Mouse (Mus musculus) liver, embryonic 16.5 days (tissue): Measurements from ENCODE around the gene Fuca1. TPM values are rescaled to one million over a fixed set of nuclear protein-coding genes. Genes with fewer than 3 reads are reported as not detected.
"Not testable (repeated sequence)": the region's sequence is repeated elsewhere in the genome, so short reads cannot be mapped to it uniquely, and the experiment has no call there.

ENCODE experiments used
- ATAC-seq: fragments of 200-750 bp; cut with Nextera tagmentation; 2 replicates; pipeline ENCODE4 v1.8.0; 2017; ENCODE audit warnings: low read depth, mild to moderate bottlenecking, moderate number of reproducible peaks, moderate library complexity
- H3K27ac ChIP-seq: fragments of 300-500 bp; sonication (generic); 2 replicates; pipeline ENCODE4 v1.5.1; 2014; ENCODE audit warnings: mild to moderate bottlenecking, low read length
- H3K27me3 ChIP-seq: fragments of 300-500 bp; sonication (generic); 2 replicates; pipeline ENCODE4 v1.6.1; 2014; ENCODE audit warnings: low read depth, low read length, mixed read lengths; ENCODE audit not compliant: control insufficient read depth, insufficient read depth
- H3K36me3 ChIP-seq: fragments of 300-500 bp; sonication (generic); 2 replicates; pipeline ENCODE4 v1.6.1; 2014; ENCODE audit warnings: mild to moderate bottlenecking; ENCODE audit not compliant: control insufficient read depth, insufficient read depth
- H3K4me1 ChIP-seq: fragments of 300-500 bp; sonication (generic); 2 replicates; pipeline ENCODE4 v1.6.1; 2014; ENCODE audit warnings: low read depth, low read length, mixed read lengths; ENCODE audit not compliant: control insufficient read depth
- H3K4me2 ChIP-seq: fragments of 300-500 bp; sonication (generic); 2 replicates; pipeline ENCODE4 v1.6.1; 2014; ENCODE audit warnings: low read depth, low read length, mixed read lengths
- H3K4me3 ChIP-seq: fragments of 300-500 bp; sonication (generic); 2 replicates; pipeline ENCODE4 v1.5.1; 2014; ENCODE audit warnings: low read depth, mild to moderate bottlenecking, low read length
- H3K9ac ChIP-seq: fragments of 300-500 bp; sonication (generic); 2 replicates; pipeline ENCODE4 v1.6.1; 2014; ENCODE audit warnings: low read depth, low read length
- H3K9me3 ChIP-seq: fragments of 300-500 bp; sonication (generic); replicated peaks from 2 replicates; pipeline ENCODE4 v1.6.1; 2016; ENCODE audit warnings: low read length; ENCODE audit not compliant: control insufficient read depth
- WGBS: fragments of 180-500 bp; shearing (Covaris S2); extraction: QIAGEN DNeasy Blood & Tissue Kit; methylation state at CpG from one replicate; pipeline ENCODE4 v1.1.7; 2014; ENCODE audit not compliant: insufficient replicate concordance; 5-methylcytosine and 5-hydroxymethylcytosine counted together
- polyA plus RNA-seq: library from polyadenylated mRNA; unstranded; fragments of >200 nt; fragmentation: Nextera tagmentation; extraction: Ambion mirVana; gene quantifications from 2 replicates; pipeline ENCODE4 v1.2.1, GENCODE M21; 2015

Gene Fuca1
- polyA plus RNA-seq, 1 experiment from 2014 or later: 28.0 TPM

DNA sequence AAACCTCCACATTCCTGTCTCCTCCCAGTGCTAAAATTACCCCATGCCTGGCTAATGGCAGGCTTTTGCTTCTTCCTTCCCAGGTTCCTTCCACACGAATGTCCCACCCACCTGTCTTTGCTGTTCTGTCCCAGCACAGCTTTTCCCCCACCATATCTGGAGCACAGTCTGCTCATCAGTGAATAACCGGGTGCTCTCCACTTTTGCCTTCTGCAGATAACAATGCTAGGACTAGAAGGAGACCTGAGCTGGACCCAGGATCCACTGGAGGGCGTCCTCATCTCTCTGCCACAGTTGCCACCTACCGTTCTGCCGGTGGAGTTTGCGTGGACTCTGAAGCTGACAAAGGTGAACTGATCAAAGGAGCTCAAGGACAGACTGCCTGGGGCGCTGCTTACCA is 18.3 kb downstream of the Fuca1 start:
- Histone ChIP-seq H3K4me1 (peaks cover 28% of the 10 kb centered on the region), H3K4me3 (no peak overlapping the region), H3K9ac (no peak overlapping the region), H3K27ac (no peak overlapping the region), H3K4me2 (no peak overlapping the region), H3K9me3 (no peaks in the 10 kb centered on the region), H3K36me3 (peaks cover 3% of the 10 kb centered on the region; the same call in 1 of the 2 replicates), H3K27me3 (no peaks in the 10 kb centered on the region)
- 48% methylated on average over 7 of the region's 7 CpGs for WGBS
- peak; percentile 25; the same call in 1 of the 2 replicates for ATAC-seq

GRCm38 (mm10) chr4:135941026-135941425 is 20.5 kb downstream of the Fuca1 start:
- not testable (repeated sequence) for H3K9me3 ChIP-seq, H3K27ac ChIP-seq, H3K4me2 ChIP-seq, ATAC-seq, H3K27me3 ChIP-seq, H3K36me3 ChIP-seq, H3K4me3 ChIP-seq, H3K9ac ChIP-seq
- WGBS: 74% methylated on average over 8 of the region's 8 CpGs
- peaks cover 19% of the 10 kb centered on the region for H3K4me1 ChIP-seq

DNA sequence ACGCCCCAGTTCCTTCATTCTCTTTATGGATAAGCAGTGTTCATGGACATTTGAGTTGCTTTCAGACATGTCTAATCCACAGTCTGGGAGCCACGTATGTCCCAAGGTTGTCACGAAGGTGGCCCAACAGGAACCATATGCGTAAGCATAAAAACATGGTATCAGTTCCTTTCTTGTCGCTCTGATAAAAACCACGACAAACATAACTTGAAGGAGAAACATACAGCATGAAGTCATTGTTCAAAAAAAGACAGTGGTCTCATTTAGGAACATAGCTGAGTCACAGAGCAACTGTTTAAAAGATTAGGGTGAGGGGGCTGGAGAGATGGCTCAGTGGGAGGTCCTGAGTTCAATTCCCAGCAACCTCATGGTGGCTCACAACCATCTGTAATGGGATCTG is 21.7 kb downstream of the Fuca1 start:
- H3K4me2 ChIP-seq: no peak overlapping the region
- H3K27me3 ChIP-seq: no peaks in the 10 kb centered on the region
- H3K9me3 ChIP-seq: no peaks in the 10 kb centered on the region
- ATAC-seq: no peak
- peaks cover 23% of the 10 kb centered on the region for H3K4me1 ChIP-seq
- H3K9ac ChIP-seq: no peak overlapping the region
- peaks cover 3% of the 10 kb centered on the region; the same call in 1 of the 2 replicates for H3K36me3 ChIP-seq
- H3K27ac ChIP-seq: no peak overlapping the region
- H3K4me3 ChIP-seq: no peak overlapping the region
- WGBS: 48% methylated on average over 6 of the region's 6 CpGs

GRCm38 (mm10) chr4:135943389-135943788 is 22.9 kb downstream of the Fuca1 start:
- Histone ChIP-seq H3K4me3 (no peak overlapping the region), H3K36me3 (peaks cover 3% of the 10 kb centered on the region; the same call in 1 of the 2 replicates), H3K27me3 (no peaks in the 10 kb centered on the region), H3K4me1 (peaks cover 28% of the 10 kb centered on the region), H3K27ac (no peak overlapping the region; the same call in 1 of the 2 replicates), H3K4me2 (no peak overlapping the region), H3K9me3 (no peaks in the 10 kb centered on the region), H3K9ac (no peak overlapping the region)
- 41% methylated on average over 4 of the region's 4 CpGs for WGBS
- no peak for ATAC-seq

DNA sequence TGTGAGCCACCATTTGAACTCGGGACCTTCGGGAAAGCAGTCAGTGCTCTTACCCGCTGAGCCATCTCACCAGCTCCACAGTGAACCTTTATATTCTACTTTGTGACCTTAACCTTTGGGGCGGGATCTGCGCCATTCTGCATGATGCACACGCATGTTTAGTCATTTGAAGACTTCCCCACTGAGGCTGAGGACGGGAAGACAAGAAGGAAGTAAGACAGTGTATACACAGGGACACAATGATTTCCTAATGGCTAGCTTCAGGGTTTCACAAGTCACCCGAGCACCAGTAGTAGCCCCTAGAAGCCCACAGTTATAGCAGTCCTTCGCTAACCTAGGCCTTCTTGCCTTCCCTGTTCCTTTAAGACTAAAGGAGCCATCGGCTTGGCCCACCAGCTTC is 25.2 kb downstream of the Fuca1 start:
- peak; percentile 11 for ATAC-seq
- H3K4me3 ChIP-seq: peak overlapping the region; percentile 92
- 57% methylated on average over 10 of the region's 10 CpGs for WGBS

GRCm38 (mm10) chr4:135946278-135946658 is 25.7 kb downstream of the Fuca1 start, which contains the start of gene Hmgcl:
Hmgcl (plus strand) TSS chr4:135946448.
- under 1% methylated on average over 23 of the region's 23 CpGs for WGBS
- H3K27ac ChIP-seq: peak within 1 kb of the TSS; percentile 73
- H3K4me2 ChIP-seq: peak within 1 kb of the TSS; percentile 75
- H3K36me3 ChIP-seq: peaks cover 3% of the 10 kb centered on the region
- peaks cover 29% of the 10 kb centered on the region for H3K4me1 ChIP-seq
- ATAC-seq: peak; percentile 87
- H3K9ac ChIP-seq: peak within 1 kb of the TSS; percentile 91
- no peaks in the 10 kb centered on the region for H3K27me3 ChIP-seq
- no peaks in the 10 kb centered on the region; the same call in 1 of the 2 replicates for H3K9me3 ChIP-seq
- H3K4me3 ChIP-seq: peak within 1 kb of the TSS; percentile 92

More for the DNA sequence above, 25.2 kb downstream of the Fuca1 start:
- Histone ChIP-seq H3K27me3 (no peaks in the 10 kb centered on the region), H3K4me1 (peaks cover 29% of the 10 kb centered on the region), H3K27ac (peak overlapping the region; percentile 68), H3K9me3 (no peaks in the 10 kb centered on the region), H3K4me2 (peak overlapping the region; percentile 75), H3K9ac (peak overlapping the region; percentile 44; the same call in 1 of the 2 replicates), H3K36me3 (no peaks in the 10 kb centered on the region)

- H3K4me3 ChIP-seq: peak overlapping the region; percentile 92
- peak overlapping the region; percentile 73 for H3K27ac ChIP-seq
- under 1% methylated on average over 28 of the region's 28 CpGs for WGBS
- no peaks in the 10 kb centered on the region for H3K27me3 ChIP-seq
- H3K4me1 ChIP-seq: peaks cover 29% of the 10 kb centered on the region
- ATAC-seq: peak; percentile 17
- H3K36me3 ChIP-seq: peaks cover 9% of the 10 kb centered on the region
- H3K4me2 ChIP-seq: peak overlapping the region; percentile 75
- no peaks in the 10 kb centered on the region; the same call in 1 of the 2 replicates for H3K9me3 ChIP-seq
- peak overlapping the region; percentile 91 for H3K9ac ChIP-seq
These were observed 26.2 kb downstream of the Fuca1 start for GRCm38 (mm10) chr4:135946659-135947301.

GRCm38 (mm10) chr4:135948142-135948541 is 27.6 kb downstream of the Fuca1 start:
- no peak for ATAC-seq
- Histone ChIP-seq H3K36me3 (peaks cover 16% of the 10 kb centered on the region), H3K4me3 (no peak overlapping the region), H3K4me1 (peaks cover 29% of the 10 kb centered on the region), H3K9ac (peak overlapping the region; percentile 4; the same call in 1 of the 2 replicates), H3K4me2 (0 out of 2 replicates have a peak overlapping the region, but pooled peaks have one; percentile 9), H3K27ac (peak overlapping the region; percentile 14; the same call in 1 of the 2 replicates), H3K9me3 (no peaks in the 10 kb centered on the region; the same call in 1 of the 2 replicates), H3K27me3 (no peaks in the 10 kb centered on the region)
- WGBS: 77% methylated on average over 8 of the region's 8 CpGs

- Histone ChIP-seq H3K4me2 (no peak overlapping the region), H3K4me3 (no peak overlapping the region), H3K9ac (no peak overlapping the region), H3K4me1 (peaks cover 31% of the 10 kb centered on the region), H3K27me3 (no peaks in the 10 kb centered on the region), H3K27ac (no peak overlapping the region), H3K36me3 (peaks cover 16% of the 10 kb centered on the region), H3K9me3 (no peaks in the 10 kb centered on the region; the same call in 1 of the 2 replicates)
- WGBS: 80% methylated on average over 10 of the region's 10 CpGs
- no peak for ATAC-seq
These were observed 28.9 kb downstream of the Fuca1 start for GRCm38 (mm10) chr4:135949475-135949874.
